Mouse (Mus musculus): ENCODE data around the gene Cs. TPM values are rescaled to one million over a fixed set of nuclear protein-coding genes. Genes with fewer than 3 reads are reported as not detected.

The Cs gene
- polyA plus RNA-seq, 1 experiment from 2014 or later = 152 TPM

GRCm38 (mm10) chr10:128391850-128392249 is 54.3 kb downstream of the Cs start:
- H3K27ac ChIP-seq (replicated peaks) = no peak overlapping the region

GRCm38 (mm10) chr10:128396017-128396673 is 58.6 kb downstream of the Cs start:
- TF ChIP-seq EP300 (optimal IDR thresholded peaks at IDR 0.05) = no peak
- H3K9me3 ChIP-seq (ENCODE audit: control insufficient read depth, low read length) = no peaks in the 10 kb centered on the region
- ATAC-seq (ENCODE audit: low FRiP score, low TSS enrichment) (no peak), DNase-seq (ENCODE audit: low spot score) (no peak)
- no peak overlapping the region for H3K4me3 ChIP-seq (ENCODE audit: low read depth, low read length)
- no peaks in the 10 kb centered on the region for H3K27me3 ChIP-seq (ENCODE audit: control insufficient read depth, insufficient read depth, low read length)
- peaks cover 8% of the 10 kb centered on the region; the same call in 1 of the 2 replicates for H3K36me3 ChIP-seq (ENCODE audit: control insufficient read depth, insufficient read depth, low read length)
- no peak overlapping the region for H3K27ac ChIP-seq (replicated peaks)
- no peaks in the 10 kb centered on the region for H3K4me1 ChIP-seq (replicated peaks; ENCODE audit: control insufficient read depth, insufficient read depth)
- H3K9ac ChIP-seq (ENCODE audit: low read length) = no peak overlapping the region; the same call in 1 of the 2 replicates
- WGBS = 52% methylated on average over 11 of the region's 11 CpGs
- no peak overlapping the region for H3K4me2 ChIP-seq (replicated peaks; ENCODE audit: low read depth)

More at GRCm38 (mm10) chr10:128391850-128392249, 54.3 kb downstream of the Cs start:
- TF ChIP-seq CTCF (IDR thresholded peaks at IDR 0.05; ENCODE audit: low read depth) = no peak
- TF ChIP-seq EP300 (optimal IDR thresholded peaks at IDR 0.05) = no peak
- Histone ChIP-seq H3K27me3 (ENCODE audit: control insufficient read depth, insufficient read depth, low read length) (no peaks in the 10 kb centered on the region), H3K9ac (ENCODE audit: low read length) (no peak overlapping the region), H3K9me3 (ENCODE audit: control insufficient read depth, low read length) (no peaks in the 10 kb centered on the region), H3K4me2 (replicated peaks; ENCODE audit: low read depth) (no peak overlapping the region), H3K4me1 (replicated peaks; ENCODE audit: control insufficient read depth, insufficient read depth) (no peaks in the 10 kb centered on the region), H3K36me3 (ENCODE audit: control insufficient read depth, insufficient read depth, low read length) (peaks cover 44% of the 10 kb centered on the region), H3K4me3 (ENCODE audit: low read depth, low read length) (no peak overlapping the region)
- no peak for DNase-seq (ENCODE audit: low spot score)
- ATAC-seq (ENCODE audit: low FRiP score, low TSS enrichment) = no peak
- WGBS = 79% methylated on average over 6 of the region's 6 CpGs

DNA sequence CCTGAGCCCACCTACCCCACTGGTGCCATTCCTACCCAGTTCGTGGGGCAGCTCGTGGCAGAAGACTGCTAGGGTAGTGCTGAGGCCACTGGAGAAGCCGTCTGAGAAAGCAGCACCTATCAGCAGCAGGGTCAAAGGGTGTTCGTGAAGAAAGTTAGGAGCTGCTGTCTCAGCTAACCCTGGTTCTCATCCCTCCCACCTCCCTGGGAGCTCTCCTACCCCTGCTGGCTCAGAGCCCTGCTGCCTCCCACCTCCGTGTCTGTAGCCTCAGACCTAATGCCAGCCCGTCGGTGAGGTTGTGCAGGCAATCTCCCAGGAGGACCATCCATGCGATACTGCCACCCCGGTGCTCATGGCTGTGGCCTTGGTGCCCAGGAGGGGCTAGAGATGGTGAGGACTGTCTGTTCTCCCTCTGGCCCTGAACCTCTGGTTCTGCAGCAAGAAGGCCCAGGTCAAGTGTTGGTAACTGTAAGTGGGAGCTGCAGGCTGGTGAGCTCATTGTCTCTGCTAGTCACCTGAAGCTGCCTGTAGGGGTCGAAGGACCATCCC is 59.3 kb downstream of the Cs start:
- no peak overlapping the region for H3K4me2 ChIP-seq (replicated peaks; ENCODE audit: low read depth)
- H3K27ac ChIP-seq (replicated peaks) = no peak overlapping the region
- peaks cover 7% of the 10 kb centered on the region; the same call in 1 of the 2 replicates for H3K36me3 ChIP-seq (ENCODE audit: control insufficient read depth, insufficient read depth, low read length)
- no peak overlapping the region for H3K4me3 ChIP-seq (ENCODE audit: low read depth, low read length)
- H3K9ac ChIP-seq (ENCODE audit: low read length) = 0 out of 2 replicates have a peak overlapping the region, but pooled peaks have one; percentile 18
- H3K27me3 ChIP-seq (ENCODE audit: control insufficient read depth, insufficient read depth, low read length) = no peaks in the 10 kb centered on the region
- TF ChIP-seq CTCF (IDR thresholded peaks at IDR 0.05; ENCODE audit: low read depth) (no peak), EP300 (optimal IDR thresholded peaks at IDR 0.05) (no peak)
- H3K9me3 ChIP-seq (ENCODE audit: control insufficient read depth, low read length) = no peaks in the 10 kb centered on the region
- 61% methylated on average over 10 of the region's 10 CpGs for WGBS
- no peak for ATAC-seq (ENCODE audit: low FRiP score, low TSS enrichment)
- H3K4me1 ChIP-seq (replicated peaks; ENCODE audit: control insufficient read depth, insufficient read depth) = no peaks in the 10 kb centered on the region
- no peak for DNase-seq (ENCODE audit: low spot score)

DNA sequence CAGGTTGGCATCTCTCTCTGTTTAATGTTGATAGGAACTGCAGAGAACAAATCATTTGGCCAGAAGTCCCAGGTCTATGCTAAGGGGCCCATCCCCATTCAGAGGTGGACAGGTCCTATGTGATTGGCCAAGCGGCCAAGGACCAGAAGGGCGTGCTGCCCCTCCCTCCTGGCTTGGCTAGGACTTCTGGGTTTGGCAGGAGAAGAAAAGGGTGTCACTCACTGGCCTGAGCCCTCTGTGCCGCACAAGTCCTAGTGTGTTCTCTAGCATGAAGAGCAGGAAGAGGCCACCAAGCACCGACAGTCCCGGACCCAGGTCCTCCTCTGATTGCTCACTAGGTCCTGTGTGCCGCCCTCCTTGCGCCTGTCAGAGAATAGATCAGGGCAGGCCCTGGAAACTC is 59.9 kb downstream of the Cs start:
- Histone ChIP-seq H3K4me1 (replicated peaks; ENCODE audit: control insufficient read depth, insufficient read depth) (no peaks in the 10 kb centered on the region), H3K27ac (replicated peaks) (no peak overlapping the region), H3K4me2 (replicated peaks; ENCODE audit: low read depth) (no peak overlapping the region), H3K36me3 (ENCODE audit: control insufficient read depth, insufficient read depth, low read length) (0 out of 2 replicates have a peak, but pooled peaks cover 3% of the 10 kb centered on the region), H3K27me3 (ENCODE audit: control insufficient read depth, insufficient read depth, low read length) (no peaks in the 10 kb centered on the region), H3K4me3 (ENCODE audit: low read depth, low read length) (no peak overlapping the region), H3K9ac (ENCODE audit: low read length) (no peak overlapping the region), H3K9me3 (ENCODE audit: control insufficient read depth, low read length) (no peaks in the 10 kb centered on the region)
- 0 out of 2 replicates have a peak, but pooled peaks have one; percentile 20 for ATAC-seq (ENCODE audit: low FRiP score, low TSS enrichment)
- TF ChIP-seq EP300 (optimal IDR thresholded peaks at IDR 0.05) = no peak
- TF ChIP-seq CTCF (IDR thresholded peaks at IDR 0.05; ENCODE audit: low read depth) = no peak
- peak; percentile 53 for DNase-seq (ENCODE audit: low spot score)
- 68% methylated on average over 6 of the region's 7 CpGs for WGBS

DNA sequence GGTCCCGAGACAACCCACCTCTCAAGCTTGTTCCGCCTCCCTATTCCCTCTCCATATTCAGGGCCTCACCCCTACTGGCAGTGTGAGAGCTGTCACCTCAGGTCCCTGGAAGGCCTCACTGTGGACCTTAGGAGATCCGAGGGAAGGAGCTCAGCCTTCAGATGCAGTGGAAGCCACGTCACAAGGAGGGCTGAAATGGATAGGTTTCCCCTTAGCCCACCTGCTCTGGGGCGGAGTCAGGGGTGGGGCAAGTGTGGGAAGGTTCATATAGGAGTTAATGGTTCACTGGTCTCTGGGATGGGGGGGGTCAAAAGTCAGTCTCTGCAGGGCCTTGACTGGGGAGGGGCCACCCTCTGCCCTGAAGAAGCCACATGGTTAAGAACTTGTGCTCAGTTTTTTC is 62.8 kb downstream of the Cs start:
- ATAC-seq (ENCODE audit: low FRiP score, low TSS enrichment) (0 out of 2 replicates have a peak, but pooled peaks have one; percentile 33), DNase-seq (ENCODE audit: low spot score) (peak; percentile 59)
- Histone ChIP-seq H3K4me3 (ENCODE audit: low read depth, low read length) (no peak overlapping the region), H3K36me3 (ENCODE audit: control insufficient read depth, insufficient read depth, low read length) (no peaks in the 10 kb centered on the region), H3K27ac (replicated peaks) (no peak overlapping the region), H3K9me3 (ENCODE audit: control insufficient read depth, low read length) (no peaks in the 10 kb centered on the region), H3K4me2 (replicated peaks; ENCODE audit: low read depth) (no peak overlapping the region), H3K4me1 (replicated peaks; ENCODE audit: control insufficient read depth, insufficient read depth) (no peaks in the 10 kb centered on the region), H3K27me3 (ENCODE audit: control insufficient read depth, insufficient read depth, low read length) (no peaks in the 10 kb centered on the region), H3K9ac (ENCODE audit: low read length) (no peak overlapping the region)
- WGBS = 33% methylated on average over 5 of the region's 5 CpGs
- TF ChIP-seq EP300 (optimal IDR thresholded peaks at IDR 0.05) = no peak
- TF ChIP-seq CTCF (IDR thresholded peaks at IDR 0.05; ENCODE audit: low read depth) = no peak

DNA sequence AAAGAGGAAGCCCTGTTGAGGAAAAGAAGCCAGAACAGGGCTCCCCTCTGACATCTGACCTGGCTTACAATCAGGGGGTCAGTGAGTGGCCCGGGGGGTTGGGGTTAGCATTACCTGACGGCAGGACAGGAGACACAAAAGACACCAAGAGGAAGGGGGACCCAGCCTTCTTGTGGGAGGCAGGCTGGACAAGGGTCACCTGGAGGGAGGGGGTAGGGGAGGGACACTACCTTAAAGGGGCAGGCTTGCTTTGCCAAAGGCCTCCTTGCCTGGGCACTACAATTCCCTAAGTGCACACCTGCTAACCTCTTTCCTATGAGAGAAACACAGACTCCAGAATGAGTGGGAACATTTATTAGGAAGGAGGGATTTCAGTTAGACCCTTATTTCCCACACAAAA is 63.5 kb downstream of the Cs start, which contains the start of gene Slc39a5:
TSS of gene Slc39a5 (minus strand) at position 174 of the 400 bp plus-strand sequence.
- Histone ChIP-seq H3K4me2 (replicated peaks; ENCODE audit: low read depth) (no peak within 1 kb of the TSS), H3K27me3 (ENCODE audit: control insufficient read depth, insufficient read depth, low read length) (no peaks in the 10 kb centered on the region), H3K9me3 (ENCODE audit: control insufficient read depth, low read length) (no peaks in the 10 kb centered on the region), H3K27ac (replicated peaks) (no peak within 1 kb of the TSS), H3K36me3 (ENCODE audit: control insufficient read depth, insufficient read depth, low read length) (no peaks in the 10 kb centered on the region; the same call in 1 of the 2 replicates), H3K4me1 (replicated peaks; ENCODE audit: control insufficient read depth, insufficient read depth) (no peaks in the 10 kb centered on the region), H3K9ac (ENCODE audit: low read length) (no peak within 1 kb of the TSS), H3K4me3 (ENCODE audit: low read depth, low read length) (no peak within 1 kb of the TSS)
- no peak for ATAC-seq (ENCODE audit: low FRiP score, low TSS enrichment)
- WGBS = 30% methylated on average over 2 of the region's 2 CpGs
- TF ChIP-seq EP300 (optimal IDR thresholded peaks at IDR 0.05) (no peak), CTCF (IDR thresholded peaks at IDR 0.05; ENCODE audit: low read depth) (no peak)
- peak; percentile 9 for DNase-seq (ENCODE audit: low spot score)
